Mouse (Mus musculus) frontal cortex, adult 2 months (tissue): ENCODE data around the gene Grid1. TPM values are rescaled to one million over a fixed set of nuclear protein-coding genes. Genes with fewer than 3 reads are reported as not detected.

Source experiments
- DNase-seq, 2 experiments: peaks; one replicate each; pipeline ENCODE4 v3.0.0; 2022; ENCODE audit warnings: low spot score in 1 of 2; ENCODE audit errors: extremely low spot score in 1 of 2
- polyA plus RNA-seq: library from polyadenylated mRNA; depleted of rRNA; stranded (reverse); fragments of >200 nt; gene quantifications from 2 replicates; pipeline ENCODE4 v1.2.3, GENCODE M21; 2012

Gene Grid1
- polyA plus RNA-seq, 1 experiment, result 19.4 TPM

- DNase-seq, result no peak
Observed at GRCm38 (mm10) chr14:35356480-35357085, 536.7 kb downstream of the Grid1 start.

GRCm38 (mm10) chr14:35358136-35358821 lies 538.4 kb downstream of the Grid1 start:
- peak; percentile 11 to 45 for DNase-seq

GRCm38 (mm10) chr14:35365177-35365944 lies 545.5 kb downstream of the Grid1 start:
- DNase-seq, result no peak

- DNase-seq, result no peak
Observed at GRCm38 (mm10) chr14:35374374-35374773, 554.5 kb downstream of the Grid1 start.

GRCm38 (mm10) chr14:35393591-35393990 lies 573.7 kb downstream of the Grid1 start:
- DNase-seq, result no peak

- no peak for DNase-seq
Observed at GRCm38 (mm10) chr14:35404249-35404908, 584.5 kb downstream of the Grid1 start.

GRCm38 (mm10) chr14:35430259-35430658 lies 610.4 kb downstream of the Grid1 start:
- no peak for DNase-seq

- peak in 1 of 2 experiments; percentile 56 for DNase-seq
Observed at GRCm38 (mm10) chr14:35453702-35454101, 633.8 kb downstream of the Grid1 start.

GRCm38 (mm10) chr14:35468254-35468653 lies 648.3 kb downstream of the Grid1 start:
- DNase-seq, result no peak

GRCm38 (mm10) chr14:35486017-35486416 lies 666.1 kb downstream of the Grid1 start:
- DNase-seq, result peak in 1 of 2 experiments; percentile 36

GRCm38 (mm10) chr14:35502324-35502723 lies 682.4 kb downstream of the Grid1 start:
- no peak for DNase-seq

- DNase-seq, result peak in 1 of 2 experiments; percentile 45
Observed at GRCm38 (mm10) chr14:35519402-35519801, 699.5 kb downstream of the Grid1 start.

- no peak for DNase-seq
Observed at GRCm38 (mm10) chr14:35538835-35539234, 718.9 kb downstream of the Grid1 start.

- DNase-seq, result no peak
Observed at GRCm38 (mm10) chr14:35541254-35541991, 721.5 kb downstream of the Grid1 start.

- no peak for DNase-seq
Observed at GRCm38 (mm10) chr14:35541992-35542380, 722.1 kb downstream of the Grid1 start.

GRCm38 (mm10) chr14:35554288-35554687 lies 734.4 kb downstream of the Grid1 start:
- DNase-seq, result peak; percentile 77 to 83

GRCm38 (mm10) chr14:35561244-35561893 lies 741.5 kb downstream of the Grid1 start:
- peak in 1 of 2 experiments; percentile 49 for DNase-seq

GRCm38 (mm10) chr14:35572991-35573502 lies 753.1 kb downstream of the Grid1 start:
- peak in 1 of 2 experiments; percentile 46 for DNase-seq

GRCm38 (mm10) chr14:35574489-35574888 lies 754.6 kb downstream of the Grid1 start:
- no peak for DNase-seq
